Mouse (Mus musculus) neural tube, embryonic 15.5 days (tissue): ENCODE data around the gene Rnf220. TPM values are rescaled to one million over a fixed set of nuclear protein-coding genes. Genes with fewer than 3 reads are reported as not detected.
"Not testable (repeated sequence)": the region's sequence is repeated elsewhere in the genome, so short reads cannot be mapped to it uniquely, and the experiment has no call there.

ENCODE experiments used
- ATAC-seq: fragments of 200-750 bp; cut with Nextera tagmentation; 2 replicates; pipeline ENCODE4 v1.8.0; 2017; ENCODE audit warnings: mild to moderate bottlenecking, moderate TSS enrichment, moderate library complexity; ENCODE audit not compliant: low FRiP score
- H3K27ac ChIP-seq: fragments of 300-500 bp; sonication (generic); replicated peaks from 2 replicates; pipeline ENCODE4 v1.5.1; 2015; ENCODE audit warnings: mild to moderate bottlenecking, inconsistent platforms
- H3K27me3 ChIP-seq: fragments of 300-500 bp; sonication (generic); replicated peaks from 2 replicates; pipeline ENCODE4 v1.6.1; 2015; ENCODE audit warnings: inconsistent platforms
- H3K36me3 ChIP-seq: fragments of 300-500 bp; sonication (generic); 2 replicates; pipeline ENCODE4 v1.6.1; 2015; ENCODE audit warnings: inconsistent platforms
- H3K4me1 ChIP-seq: fragments of 300-500 bp; sonication (generic); 2 replicates; pipeline ENCODE4 v1.6.1; 2015; ENCODE audit warnings: inconsistent platforms
- H3K4me2 ChIP-seq: fragments of 300-500 bp; sonication (generic); 2 replicates; pipeline ENCODE4 v1.6.1; 2015; ENCODE audit warnings: inconsistent platforms, mild to moderate bottlenecking, moderate library complexity
- H3K4me3 ChIP-seq: fragments of 300-500 bp; sonication (generic); replicated peaks from 2 replicates; pipeline ENCODE4 v1.5.1; 2015; ENCODE audit warnings: mild to moderate bottlenecking, inconsistent platforms
- H3K9ac ChIP-seq: fragments of 300-500 bp; sonication (generic); replicated peaks from 2 replicates; pipeline ENCODE4 v1.6.1; 2015; ENCODE audit warnings: mild to moderate bottlenecking, inconsistent platforms
- H3K9me3 ChIP-seq: fragments of 300-500 bp; sonication (generic); replicated peaks from 2 replicates; pipeline ENCODE4 v1.6.1; 2016; ENCODE audit warnings: inconsistent platforms
- WGBS: fragments of 180-500 bp; shearing (Covaris S2); methylation state at CpG from one replicate; pipeline ENCODE4 v1.1.7; 2015; ENCODE audit warnings: mixed read lengths; 5-methylcytosine and 5-hydroxymethylcytosine counted together
- polyA plus RNA-seq: library from polyadenylated mRNA; unstranded; fragments of >200 nt; fragmentation: Nextera tagmentation; extraction: Ambion mirVana; gene quantifications from 2 replicates; pipeline ENCODE4 v1.2.1, GENCODE M21; 2015

The Rnf220 gene
- polyA plus RNA-seq, 1 experiment from 2014 or later: 95.8 TPM

GRCm38 (mm10) chr4:117270278-117270677 lies 226.6 kb downstream of the Rnf220 start:
- peaks cover 29% of the 10 kb centered on the region for H3K36me3 ChIP-seq
- no peak overlapping the region for H3K4me3 ChIP-seq
- ATAC-seq: peak; percentile 55; the same call in 1 of the 2 replicates
- H3K4me1 ChIP-seq: peaks cover 2% of the 10 kb centered on the region; the same call in 1 of the 2 replicates
- peaks cover 11% of the 10 kb centered on the region; the same call in 1 of the 2 replicates for H3K27me3 ChIP-seq
- H3K9me3 ChIP-seq: no peaks in the 10 kb centered on the region
- no peak overlapping the region for H3K27ac ChIP-seq
- H3K4me2 ChIP-seq: no peak overlapping the region
- H3K9ac ChIP-seq: no peak overlapping the region
- WGBS: 8% methylated on average over 6 of the region's 6 CpGs

- Histone ChIP-seq H3K27me3 (peaks cover 11% of the 10 kb centered on the region; the same call in 1 of the 2 replicates), H3K4me3 (no peak overlapping the region), H3K36me3 (peaks cover 12% of the 10 kb centered on the region), H3K9me3 (no peaks in the 10 kb centered on the region), H3K9ac (no peak overlapping the region), H3K27ac (no peak overlapping the region), H3K4me2 (no peak overlapping the region), H3K4me1 (peaks cover 2% of the 10 kb centered on the region; the same call in 1 of the 2 replicates)
- WGBS: 92% methylated on average over 25 of the region's 25 CpGs
- ATAC-seq: no peak
Measured at GRCm38 (mm10) chr4:117267831-117268437, 228.9 kb downstream of the Rnf220 start.

DNA sequence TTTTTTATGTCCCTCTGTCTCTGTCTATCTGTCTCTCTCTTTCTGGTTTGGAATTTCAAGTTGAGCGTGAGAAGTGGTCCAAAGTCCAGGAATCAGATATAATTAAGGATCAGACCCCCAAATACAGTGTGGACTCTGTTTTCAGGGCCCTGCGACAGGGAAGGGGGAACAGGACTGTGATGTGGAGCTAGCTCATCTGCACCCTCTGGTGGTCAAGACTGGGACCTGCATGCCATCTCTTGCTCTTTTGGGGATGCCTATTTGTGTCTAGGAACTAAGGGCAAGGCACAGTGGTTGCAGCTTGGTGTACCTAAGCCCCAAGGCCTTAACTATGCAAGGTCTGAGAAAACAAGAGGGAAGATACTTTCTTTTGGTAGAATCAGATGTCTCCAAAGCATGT lies 229.6 kb downstream of the Rnf220 start:
- ATAC-seq: no peak
- Histone ChIP-seq H3K4me2 (no peak overlapping the region), H3K4me1 (peaks cover 6% of the 10 kb centered on the region)

DNA sequence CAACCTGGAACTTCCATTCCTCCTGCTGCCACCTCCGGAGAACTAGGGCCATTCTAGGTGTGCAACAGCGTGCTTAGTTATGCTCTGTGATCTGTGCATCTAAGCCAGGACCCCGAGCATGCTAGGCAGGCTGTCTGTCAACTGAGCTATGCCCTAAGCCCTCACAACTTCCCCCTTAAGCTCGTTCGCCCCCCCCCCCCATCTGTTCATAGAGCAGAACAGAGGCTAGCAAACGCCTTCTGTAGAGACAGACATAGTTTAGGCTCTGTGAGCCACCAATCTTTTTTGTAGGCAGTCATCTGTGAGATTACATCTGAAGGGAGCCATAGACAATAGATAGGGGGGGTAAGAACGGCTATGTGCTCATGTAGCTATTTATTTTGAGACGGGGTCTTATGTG lies 233.9 kb downstream of the Rnf220 start:
- WGBS: 55% methylated on average over 8 of the region's 8 CpGs
- Histone ChIP-seq H3K4me1 (peaks cover 8% of the 10 kb centered on the region), H3K27ac (no peak overlapping the region), H3K9ac (no peak overlapping the region), H3K4me2 (no peak overlapping the region), H3K9me3 (no peaks in the 10 kb centered on the region), H3K4me3 (no peak overlapping the region), H3K36me3 (no peaks in the 10 kb centered on the region), H3K27me3 (peaks cover 3% of the 10 kb centered on the region; the same call in 1 of the 2 replicates)
- ATAC-seq: no peak

More for the DNA sequence above, 229.6 kb downstream of the Rnf220 start:
- Histone ChIP-seq H3K9me3 (no peaks in the 10 kb centered on the region), H3K4me3 (no peak overlapping the region), H3K9ac (no peak overlapping the region), H3K27ac (no peak overlapping the region), H3K27me3 (peaks cover 11% of the 10 kb centered on the region; the same call in 1 of the 2 replicates), H3K36me3 (peaks cover 10% of the 10 kb centered on the region)
- whole genome bisulfite sequencing: 9% methylated on average over 2 of the region's 2 CpGs

GRCm38 (mm10) chr4:117262101-117262913 lies 234.5 kb downstream of the Rnf220 start:
- H3K4me3 ChIP-seq: no peak overlapping the region
- no peaks in the 10 kb centered on the region for H3K36me3 ChIP-seq
- H3K4me2 ChIP-seq: no peak overlapping the region
- H3K9me3 ChIP-seq: no peaks in the 10 kb centered on the region
- H3K4me1 ChIP-seq: peaks cover 8% of the 10 kb centered on the region
- ATAC-seq: no peak
- no peak overlapping the region for H3K9ac ChIP-seq
- H3K27me3 ChIP-seq: no peaks in the 10 kb centered on the region
- 46% methylated on average over 13 of the region's 13 CpGs for WGBS
- H3K27ac ChIP-seq: no peak overlapping the region

- ATAC-seq: no peak
- Histone ChIP-seq H3K4me2 (no peak overlapping the region), H3K27ac (no peak overlapping the region), H3K36me3 (no peaks in the 10 kb centered on the region), H3K4me3 (no peak overlapping the region), H3K4me1 (peaks cover 8% of the 10 kb centered on the region), H3K9ac (no peak overlapping the region), H3K9me3 (no peaks in the 10 kb centered on the region), H3K27me3 (no peaks in the 10 kb centered on the region)
- 88% methylated on average over 2 of the region's 2 CpGs for WGBS
Measured at GRCm38 (mm10) chr4:117261222-117261621, 235.6 kb downstream of the Rnf220 start.

DNA sequence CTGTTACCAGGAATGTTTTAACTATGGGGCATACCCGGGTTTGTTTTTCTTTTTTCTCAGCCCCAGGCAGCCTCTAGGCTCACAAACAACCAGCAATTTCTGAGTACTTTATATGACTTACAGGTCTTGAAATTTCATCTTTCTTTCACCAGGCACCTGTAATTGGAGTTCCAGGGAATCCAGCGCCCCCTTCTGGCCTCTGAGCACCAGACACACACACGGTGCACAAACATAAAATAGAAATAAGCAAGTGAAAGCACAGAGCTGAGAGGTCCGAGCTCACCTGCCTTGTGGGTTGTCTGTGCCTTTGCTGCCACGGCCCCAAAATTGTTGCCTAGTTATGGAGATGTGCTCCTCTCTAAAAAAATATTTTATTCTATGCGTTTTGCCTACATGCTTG lies 236.9 kb downstream of the Rnf220 start:
- not testable (repeated sequence) for ATAC-seq, H3K36me3 ChIP-seq, H3K4me3 ChIP-seq, H3K4me2 ChIP-seq, H3K9ac ChIP-seq, H3K9me3 ChIP-seq, H3K27me3 ChIP-seq, H3K27ac ChIP-seq
- H3K4me1 ChIP-seq: peaks cover 10% of the 10 kb centered on the region
- 73% methylated on average over 6 of the region's 6 CpGs for WGBS

GRCm38 (mm10) chr4:117254672-117255071 lies 242.2 kb downstream of the Rnf220 start:
- Histone ChIP-seq H3K9me3 (no peaks in the 10 kb centered on the region), H3K27me3 (0 out of 2 replicates have a peak, but pooled peaks cover 4% of the 10 kb centered on the region), H3K36me3 (no peaks in the 10 kb centered on the region), H3K9ac (no peak overlapping the region), H3K4me1 (peaks cover 20% of the 10 kb centered on the region), H3K4me3 (no peak overlapping the region), H3K4me2 (no peak overlapping the region), H3K27ac (no peak overlapping the region)
- 30% methylated on average over 6 of the region's 6 CpGs for WGBS
- ATAC-seq: no peak

- Histone ChIP-seq H3K4me1 (peaks cover 20% of the 10 kb centered on the region), H3K4me2 (no peak overlapping the region), H3K9ac (no peak overlapping the region), H3K27ac (no peak overlapping the region), H3K36me3 (no peaks in the 10 kb centered on the region), H3K27me3 (0 out of 2 replicates have a peak, but pooled peaks cover 4% of the 10 kb centered on the region), H3K9me3 (no peaks in the 10 kb centered on the region), H3K4me3 (no peak overlapping the region)
- WGBS: 63% methylated on average over 5 of the region's 5 CpGs
- ATAC-seq: no peak
Measured at GRCm38 (mm10) chr4:117254017-117254627, 242.7 kb downstream of the Rnf220 start.

DNA sequence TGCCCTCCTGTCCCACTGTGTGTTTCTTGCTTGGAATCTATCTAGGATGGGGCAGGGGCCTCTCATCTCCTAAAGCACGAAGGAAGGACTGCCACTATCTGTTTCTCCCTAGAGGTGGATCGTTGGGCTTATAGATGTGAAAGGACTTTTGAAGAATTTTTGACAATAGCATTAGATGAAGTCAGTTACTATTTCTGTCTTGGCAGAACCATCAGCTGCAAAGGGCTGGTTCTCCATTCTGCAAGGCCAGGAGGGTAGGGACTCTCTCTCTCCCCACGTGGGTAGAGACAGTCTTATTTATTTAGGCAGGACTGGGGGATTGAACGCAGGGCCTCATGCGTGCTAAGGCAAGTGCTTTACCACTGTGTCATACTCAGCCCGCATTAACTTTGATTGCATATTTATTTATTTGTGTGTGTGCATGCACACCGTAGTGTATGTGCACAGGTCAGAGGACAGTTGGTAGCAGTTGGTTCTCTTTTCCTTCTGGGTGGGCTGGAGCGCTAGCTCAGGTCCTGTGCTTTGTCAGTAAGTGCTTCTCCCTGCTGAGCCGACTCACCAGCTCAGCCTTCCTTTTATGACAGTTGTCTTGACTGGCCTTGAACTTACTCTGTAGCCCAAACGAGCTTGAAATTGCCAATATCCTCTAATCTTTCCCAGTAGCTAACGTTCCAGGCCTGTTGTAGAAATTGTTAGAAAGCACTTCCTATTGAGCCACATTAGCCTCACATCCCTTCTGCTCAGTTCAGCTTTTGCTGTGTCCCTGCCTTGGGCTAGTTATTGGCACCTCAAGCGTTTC lies 243.4 kb downstream of the Rnf220 start:
- ATAC-seq: no peak

DNA sequence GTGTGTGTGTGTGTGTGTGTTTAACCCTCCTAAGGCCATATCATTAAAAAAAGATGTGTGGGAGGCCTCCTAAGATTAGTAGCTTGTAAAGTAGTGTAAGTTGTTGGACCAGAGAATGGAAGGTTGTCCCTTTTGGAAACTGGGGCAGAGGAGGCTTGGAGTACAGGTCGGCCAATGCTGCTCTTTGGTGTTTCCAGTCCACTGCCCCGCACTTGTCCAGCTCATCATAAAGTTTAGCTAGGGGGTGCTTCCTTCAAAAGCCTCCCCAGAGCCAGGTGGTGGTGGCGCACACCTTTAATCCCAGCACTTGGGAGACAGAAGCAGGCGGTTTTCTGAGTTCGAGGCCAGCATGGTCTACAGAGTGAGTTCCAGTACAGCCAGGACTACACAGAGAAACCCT lies 244.1 kb downstream of the Rnf220 start:
- ATAC-seq: no peak
- Histone ChIP-seq H3K27ac (no peak overlapping the region), H3K4me3 (no peak overlapping the region)

More for the DNA sequence above, 243.4 kb downstream of the Rnf220 start:
- no peaks in the 10 kb centered on the region for H3K9me3 ChIP-seq
- peaks cover 20% of the 10 kb centered on the region for H3K4me1 ChIP-seq
- 60% methylated on average over 12 of the region's 12 CpGs for WGBS
- H3K4me3 ChIP-seq: no peak overlapping the region
- H3K27ac ChIP-seq: no peak overlapping the region
- H3K9ac ChIP-seq: no peak overlapping the region
- H3K36me3 ChIP-seq: no peaks in the 10 kb centered on the region
- 0 out of 2 replicates have a peak, but pooled peaks cover 4% of the 10 kb centered on the region for H3K27me3 ChIP-seq
- no peak overlapping the region for H3K4me2 ChIP-seq

More for the DNA sequence above, 244.1 kb downstream of the Rnf220 start:
- Histone ChIP-seq H3K9ac (no peak overlapping the region), H3K4me1 (peaks cover 20% of the 10 kb centered on the region), H3K9me3 (no peaks in the 10 kb centered on the region), H3K4me2 (peak overlapping the region; percentile 74), H3K36me3 (no peaks in the 10 kb centered on the region), H3K27me3 (0 out of 2 replicates have a peak, but pooled peaks cover 4% of the 10 kb centered on the region)
- WGBS: 87% methylated on average over 5 of the region's 5 CpGs
